Mouse (Mus musculus): ENCODE measurements around the gene Tmed8. TPM values are rescaled to one million over a fixed set of nuclear protein-coding genes. Genes with fewer than 3 reads are reported as not detected.

Tmed8 gene
- polyA plus RNA-seq, 1 experiment, result 7.1 TPM

GRCm38 (mm10) chr12:87146966-87147365, 53.3 kb downstream of the Tmed8 start, which contains the start of gene Gstz1:
TSS of gene Gstz1 (plus strand) at chr12:87147165.
- TF ChIP-seq CTCF (conservative IDR thresholded peaks at IDR 0.05; ENCODE audit: insufficient read depth, insufficient read length, low read depth, low read length) (no peak), POLR2A (IDR thresholded peaks at IDR 0.05; ENCODE audit: low read depth, low read length) (no peak)
- under 1% methylated on average over 27 of the region's 27 CpGs for WGBS
- no peaks in the 10 kb centered on the region for H3K36me3 ChIP-seq (ENCODE audit: control insufficient read depth, insufficient read depth, low read length)
- peak within 1 kb of the TSS; percentile 91 for H3K4me3 ChIP-seq (ENCODE audit: insufficient read depth, low read depth, low read length)
- no peaks in the 10 kb centered on the region for H3K27me3 ChIP-seq (replicated peaks; ENCODE audit: control insufficient read depth, insufficient read depth, low read length)
- peak; percentile 94 for DNase-seq
- peak within 1 kb of the TSS; percentile 93 for H3K27ac ChIP-seq (ENCODE audit: insufficient read depth, low read depth, low read length)
- no peaks in the 10 kb centered on the region for H3K4me1 ChIP-seq (ENCODE audit: control insufficient read depth, insufficient read depth, low read length)

- DNase-seq, result no peak
- Histone ChIP-seq H3K27ac (ENCODE audit: insufficient read depth, low read depth, low read length) (no peak overlapping the region), H3K27me3 (replicated peaks; ENCODE audit: control insufficient read depth, insufficient read depth, low read length) (no peaks in the 10 kb centered on the region), H3K4me3 (ENCODE audit: insufficient read depth, low read depth, low read length) (no peak overlapping the region), H3K4me1 (ENCODE audit: control insufficient read depth, insufficient read depth, low read length) (no peaks in the 10 kb centered on the region), H3K36me3 (ENCODE audit: control insufficient read depth, insufficient read depth, low read length) (no peaks in the 10 kb centered on the region)
- no peak for TF ChIP-seq POLR2A (IDR thresholded peaks at IDR 0.05; ENCODE audit: low read depth, low read length)
- TF ChIP-seq CTCF (conservative IDR thresholded peaks at IDR 0.05; ENCODE audit: insufficient read depth, insufficient read length, low read depth, low read length), result no peak
- 73% methylated on average over 2 of the region's 2 CpGs for WGBS
Measured at GRCm38 (mm10) chr12:87142156-87142555, 58.1 kb downstream of the Tmed8 start.

GRCm38 (mm10) chr12:87138768-87139167, 61.5 kb downstream of the Tmed8 start:
- no peaks in the 10 kb centered on the region for H3K4me1 ChIP-seq (ENCODE audit: control insufficient read depth, insufficient read depth, low read length)
- no peak for TF ChIP-seq CTCF (conservative IDR thresholded peaks at IDR 0.05; ENCODE audit: insufficient read depth, insufficient read length, low read depth, low read length)
- no peak for TF ChIP-seq POLR2A (IDR thresholded peaks at IDR 0.05; ENCODE audit: low read depth, low read length)
- no peaks in the 10 kb centered on the region for H3K27me3 ChIP-seq (replicated peaks; ENCODE audit: control insufficient read depth, insufficient read depth, low read length)
- H3K4me3 ChIP-seq (ENCODE audit: insufficient read depth, low read depth, low read length), result no peak overlapping the region
- no peak for DNase-seq
- H3K27ac ChIP-seq (ENCODE audit: insufficient read depth, low read depth, low read length), result no peak overlapping the region
- 89% methylated on average over 2 of the region's 2 CpGs for WGBS
- H3K36me3 ChIP-seq (ENCODE audit: control insufficient read depth, insufficient read depth, low read length), result no peaks in the 10 kb centered on the region

- H3K27ac ChIP-seq (ENCODE audit: insufficient read depth, low read depth, low read length), result no peak overlapping the region
- WGBS, result 83% methylated on average over 2 of the region's 2 CpGs
- H3K27me3 ChIP-seq (replicated peaks; ENCODE audit: control insufficient read depth, insufficient read depth, low read length), result no peaks in the 10 kb centered on the region
- no peak overlapping the region for H3K4me3 ChIP-seq (ENCODE audit: insufficient read depth, low read depth, low read length)
- TF ChIP-seq POLR2A (IDR thresholded peaks at IDR 0.05; ENCODE audit: low read depth, low read length) (no peak), CTCF (conservative IDR thresholded peaks at IDR 0.05; ENCODE audit: insufficient read depth, insufficient read length, low read depth, low read length) (no peak)
- H3K4me1 ChIP-seq (ENCODE audit: control insufficient read depth, insufficient read depth, low read length), result no peaks in the 10 kb centered on the region
- no peak for DNase-seq
- no peaks in the 10 kb centered on the region for H3K36me3 ChIP-seq (ENCODE audit: control insufficient read depth, insufficient read depth, low read length)
Measured at GRCm38 (mm10) chr12:87138342-87138701, 61.9 kb downstream of the Tmed8 start.

GRCm38 (mm10) chr12:87137439-87138341, 62.6 kb downstream of the Tmed8 start:
- H3K27ac ChIP-seq (ENCODE audit: insufficient read depth, low read depth, low read length), result no peak overlapping the region
- no peaks in the 10 kb centered on the region for H3K4me1 ChIP-seq (ENCODE audit: control insufficient read depth, insufficient read depth, low read length)
- 93% methylated on average over 15 of the region's 15 CpGs for WGBS
- H3K36me3 ChIP-seq (ENCODE audit: control insufficient read depth, insufficient read depth, low read length), result no peaks in the 10 kb centered on the region
- TF ChIP-seq POLR2A (IDR thresholded peaks at IDR 0.05; ENCODE audit: low read depth, low read length) (no peak), CTCF (conservative IDR thresholded peaks at IDR 0.05; ENCODE audit: insufficient read depth, insufficient read length, low read depth, low read length) (no peak)
- H3K27me3 ChIP-seq (replicated peaks; ENCODE audit: control insufficient read depth, insufficient read depth, low read length), result no peaks in the 10 kb centered on the region
- no peak for DNase-seq
- no peak overlapping the region for H3K4me3 ChIP-seq (ENCODE audit: insufficient read depth, low read depth, low read length)

GRCm38 (mm10) chr12:87132784-87133183, 67.5 kb downstream of the Tmed8 start:
- Histone ChIP-seq H3K27ac (ENCODE audit: insufficient read depth, low read depth, low read length) (no peak overlapping the region), H3K36me3 (ENCODE audit: control insufficient read depth, insufficient read depth, low read length) (no peaks in the 10 kb centered on the region), H3K4me3 (ENCODE audit: insufficient read depth, low read depth, low read length) (no peak overlapping the region), H3K27me3 (replicated peaks; ENCODE audit: control insufficient read depth, insufficient read depth, low read length) (no peaks in the 10 kb centered on the region), H3K4me1 (ENCODE audit: control insufficient read depth, insufficient read depth, low read length) (no peaks in the 10 kb centered on the region)
- TF ChIP-seq POLR2A (IDR thresholded peaks at IDR 0.05; ENCODE audit: low read depth, low read length) (no peak), CTCF (conservative IDR thresholded peaks at IDR 0.05; ENCODE audit: insufficient read depth, insufficient read length, low read depth, low read length) (no peak)
- 95% methylated on average over 9 of the region's 9 CpGs for WGBS
- no peak for DNase-seq

GRCm38 (mm10) chr12:87132210-87132609, 68.0 kb downstream of the Tmed8 start:
- 92% methylated on average over 6 of the region's 6 CpGs for WGBS
- Histone ChIP-seq H3K27ac (ENCODE audit: insufficient read depth, low read depth, low read length) (no peak overlapping the region), H3K36me3 (ENCODE audit: control insufficient read depth, insufficient read depth, low read length) (no peaks in the 10 kb centered on the region), H3K4me3 (ENCODE audit: insufficient read depth, low read depth, low read length) (no peak overlapping the region), H3K27me3 (replicated peaks; ENCODE audit: control insufficient read depth, insufficient read depth, low read length) (no peaks in the 10 kb centered on the region), H3K4me1 (ENCODE audit: control insufficient read depth, insufficient read depth, low read length) (no peaks in the 10 kb centered on the region)
- DNase-seq, result no peak
- TF ChIP-seq POLR2A (IDR thresholded peaks at IDR 0.05; ENCODE audit: low read depth, low read length) (no peak), CTCF (conservative IDR thresholded peaks at IDR 0.05; ENCODE audit: insufficient read depth, insufficient read length, low read depth, low read length) (no peak)
